Mouse (Mus musculus) G1E (cell line): ENCODE measurements around the gene Trim69. TPM values are rescaled to one million over a fixed set of nuclear protein-coding genes. Genes with fewer than 3 reads are reported as not detected.

Source experiments
- ATAC-seq: 2 replicates; pipeline ENCODE4 v1.8.0; 2016; ENCODE audit warnings: mild to moderate bottlenecking; ENCODE audit not compliant: insufficient number of reproducible peaks, poor library complexity, low FRiP score, severe bottlenecking; ENCODE audit errors: extremely low read depth
- DNase-seq: peaks from one replicate; pipeline ENCODE4 v3.0.0; 2012; ENCODE audit warnings: low spot score
- H3K27me3 ChIP-seq: 2 replicates; pipeline ENCODE4 v1.6.1; 2012; ENCODE audit warnings: mild to moderate bottlenecking, low read length, inconsistent platforms; ENCODE audit not compliant: insufficient read depth
- H3K36me3 ChIP-seq: replicated peaks from 2 replicates; pipeline ENCODE3; 2012; ENCODE audit warnings: mild to moderate bottlenecking, inconsistent platforms
- H3K4me1 ChIP-seq: 2 replicates; pipeline ENCODE4 v1.6.1; 2012; ENCODE audit warnings: low read depth, low read length, inconsistent platforms, mixed read lengths; ENCODE audit not compliant: insufficient read depth
- H3K4me3 ChIP-seq: 2 replicates; pipeline ENCODE4 v1.5.1; 2012; ENCODE audit warnings: low read depth, mild to moderate bottlenecking, inconsistent platforms, low read length, moderate library complexity, mixed read lengths
- H3K9me3 ChIP-seq: replicated peaks from 2 replicates; pipeline ENCODE4 v1.6.1; 2012; ENCODE audit warnings: inconsistent platforms
- CTCF ChIP-seq: IDR thresholded peaks from 2 replicates; pipeline ENCODE4 v1.5.1; 2012; ENCODE audit warnings: low read depth, low read length, inconsistent platforms, mixed read lengths
- GATA1 ChIP-seq: IDR thresholded peaks from 2 replicates; pipeline ENCODE4 v1.6.1; 2012; ENCODE audit warnings: borderline replicate concordance, low read length, inconsistent platforms, mixed read lengths
- GATA2 ChIP-seq: IDR thresholded peaks from 2 replicates; pipeline ENCODE4 v1.6.1; 2012; ENCODE audit warnings: low read depth, low read length, inconsistent platforms, borderline replicate concordance
- POLR2AphosphoS5 ChIP-seq: IDR thresholded peaks from 2 replicates; pipeline ENCODE4 v1.6.1; 2012; ENCODE audit warnings: low read depth, low read length, inconsistent platforms; ENCODE audit not compliant: insufficient replicate concordance
- TAL1 ChIP-seq: conservative IDR thresholded peaks from 2 replicates; pipeline ENCODE4 v1.6.1; 2012; ENCODE audit warnings: low read depth, low read length, inconsistent platforms, mixed read lengths
- polyA plus RNA-seq: library from polyadenylated mRNA; stranded (reverse); fragments of >175 nt; gene quantifications from 2 replicates; pipeline ENCODE4 v1.2.3, GENCODE M21; 2012
- total RNA-seq, 2 experiments: library from RNA; stranded (forward) in 1 of 2; stranded (reverse) in 1 of 2; fragments of 200-1000 nt in 1 of 2; fragments of >200 nt in 1 of 2; fragmentation: Nextera tagmentation in 1 of 2; gene quantifications; 2 replicates each; pipeline ENCODE4 v1.2.3; 2014 to 2017

The Trim69 gene
- total and polyA plus RNA-seq, 3 experiments: not detected

DNA sequence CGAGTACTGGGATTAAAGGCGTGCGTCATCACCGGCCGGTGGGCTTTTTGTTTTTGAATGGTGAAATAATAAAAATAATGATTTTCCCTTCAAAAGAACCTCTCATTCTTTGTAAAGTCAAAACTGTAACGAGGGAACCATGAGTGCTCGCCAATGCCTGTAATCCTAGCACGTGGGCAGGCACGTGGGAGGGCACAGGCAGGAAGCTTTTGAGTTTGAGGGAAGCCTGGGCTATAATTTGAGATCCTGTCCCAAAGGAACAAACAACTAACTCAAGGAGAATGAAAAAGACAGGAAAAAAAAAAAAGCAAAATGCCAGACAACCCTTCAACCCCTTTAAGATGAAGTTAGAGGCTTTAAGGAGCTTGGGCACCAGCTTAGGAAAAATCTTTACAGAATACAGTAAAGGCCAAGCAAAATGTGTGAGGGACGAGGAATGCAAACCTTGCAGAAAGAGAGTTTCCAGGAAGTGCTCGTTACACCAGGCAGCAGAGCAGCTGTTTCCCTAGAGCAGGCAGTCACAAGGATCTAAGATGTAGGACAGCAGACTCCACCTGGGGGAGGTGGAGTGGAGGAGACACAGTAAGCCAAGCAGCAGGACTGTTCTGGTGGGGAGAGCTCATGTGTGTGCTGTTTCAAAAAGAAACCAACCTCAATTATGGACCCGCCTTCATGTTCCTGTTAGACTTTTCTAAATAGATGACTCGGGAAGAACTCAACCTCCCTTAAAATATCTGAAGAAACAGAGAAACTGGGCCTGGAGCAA is 3.1 kb downstream of the Trim69 start:
- H3K4me3 ChIP-seq: no peak overlapping the region
- no peak for DNase-seq
- TF ChIP-seq GATA2: no peak
- TF ChIP-seq GATA1: no peak
- TF ChIP-seq POLR2AphosphoS5: no peak
- TF ChIP-seq TAL1: no peak
- no peak for TF ChIP-seq CTCF
- H3K4me1 ChIP-seq: peaks cover 6% of the 10 kb centered on the region; the same call in 1 of the 2 replicates
- no peaks in the 10 kb centered on the region for H3K36me3 ChIP-seq
- no peaks in the 10 kb centered on the region for H3K9me3 ChIP-seq
- peaks cover 6% of the 10 kb centered on the region for H3K27me3 ChIP-seq
- ATAC-seq: no peak

DNA sequence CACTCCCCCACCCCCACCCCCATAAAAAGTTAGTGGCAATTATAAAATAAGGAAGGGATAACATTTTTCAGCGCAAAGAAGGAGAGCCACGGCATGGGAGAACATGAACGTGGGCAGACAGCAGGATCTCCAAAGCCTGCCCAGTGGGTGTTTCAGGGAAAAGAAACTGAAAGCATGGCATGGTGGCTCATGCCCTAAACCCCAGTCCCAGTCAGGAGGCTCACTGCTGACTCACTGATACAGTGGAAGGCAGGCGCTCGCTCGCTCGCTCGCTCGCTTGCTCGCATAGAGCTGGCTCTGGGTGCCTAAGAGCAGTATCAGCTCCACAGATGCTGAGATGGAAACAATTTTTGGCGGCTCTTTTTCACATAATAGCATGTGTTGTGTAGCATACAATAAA is 3.8 kb downstream of the Trim69 start:
- no peak overlapping the region; the same call in 1 of the 2 replicates for H3K4me3 ChIP-seq
- TF ChIP-seq POLR2AphosphoS5 (no peak), GATA2 (no peak), TAL1 (no peak), CTCF (no peak), GATA1 (no peak)
- H3K4me1 ChIP-seq: peaks cover 8% of the 10 kb centered on the region; the same call in 1 of the 2 replicates
- no peaks in the 10 kb centered on the region for H3K36me3 ChIP-seq
- H3K27me3 ChIP-seq: peaks cover 6% of the 10 kb centered on the region
- DNase-seq: no peak
- no peaks in the 10 kb centered on the region for H3K9me3 ChIP-seq
- 0 out of 2 replicates have a peak, but pooled peaks have one; percentile 38 for ATAC-seq

DNA sequence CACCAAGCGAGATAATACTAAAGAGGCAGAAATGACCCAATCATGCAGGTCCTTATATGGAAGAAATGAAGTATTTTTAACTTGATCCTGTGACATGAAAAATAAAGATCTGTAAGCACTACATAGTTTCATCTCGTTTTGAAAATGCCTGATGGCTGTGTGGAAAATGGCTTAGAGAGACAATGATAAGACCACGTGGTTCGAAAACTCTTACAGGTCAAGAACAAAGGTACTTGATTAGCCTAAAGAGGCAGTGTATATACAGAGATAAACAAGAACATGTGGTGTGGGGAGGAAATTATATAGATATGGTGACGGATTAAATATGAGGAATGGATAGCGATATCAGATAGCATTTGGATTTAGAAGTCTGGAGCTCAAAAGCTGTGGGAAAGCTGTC is 10.8 kb downstream of the Trim69 start:
- TF ChIP-seq GATA2 (no peak), POLR2AphosphoS5 (no peak), CTCF (no peak), TAL1 (no peak), GATA1 (no peak)
- DNase-seq: no peak
- Histone ChIP-seq H3K4me3 (no peak overlapping the region), H3K9me3 (no peaks in the 10 kb centered on the region), H3K36me3 (no peaks in the 10 kb centered on the region), H3K27me3 (peaks cover 5% of the 10 kb centered on the region), H3K4me1 (peaks cover 2% of the 10 kb centered on the region; the same call in 1 of the 2 replicates)
- ATAC-seq: no peak

DNA sequence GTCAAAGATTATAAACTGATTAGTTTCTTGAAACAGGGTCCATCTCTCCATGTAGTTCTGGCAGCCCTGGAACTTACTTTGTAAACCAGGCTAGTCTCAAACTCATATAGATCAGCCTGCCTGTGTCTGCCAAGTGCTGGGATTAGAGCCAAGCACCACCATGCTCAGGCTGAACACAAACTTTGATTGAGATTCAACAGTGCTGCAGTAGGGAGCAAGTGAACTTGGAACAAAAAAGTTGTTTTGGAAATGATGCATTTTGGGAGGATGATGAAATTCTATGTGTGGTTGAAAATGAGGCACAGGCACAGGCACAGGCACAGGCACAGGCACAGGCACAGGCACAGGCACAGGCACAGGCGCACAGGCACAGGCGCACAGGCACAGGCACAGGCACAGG is 11.7 kb downstream of the Trim69 start:
- ATAC-seq (no peak), DNase-seq (no peak)
- no peak for TF ChIP-seq CTCF
- TF ChIP-seq GATA1: no peak
- peaks cover 2% of the 10 kb centered on the region; the same call in 1 of the 2 replicates for H3K4me1 ChIP-seq
- H3K27me3 ChIP-seq: peaks cover 4% of the 10 kb centered on the region; the same call in 1 of the 2 replicates
- H3K36me3 ChIP-seq: no peaks in the 10 kb centered on the region
- H3K4me3 ChIP-seq: no peak overlapping the region
- no peaks in the 10 kb centered on the region for H3K9me3 ChIP-seq

DNA sequence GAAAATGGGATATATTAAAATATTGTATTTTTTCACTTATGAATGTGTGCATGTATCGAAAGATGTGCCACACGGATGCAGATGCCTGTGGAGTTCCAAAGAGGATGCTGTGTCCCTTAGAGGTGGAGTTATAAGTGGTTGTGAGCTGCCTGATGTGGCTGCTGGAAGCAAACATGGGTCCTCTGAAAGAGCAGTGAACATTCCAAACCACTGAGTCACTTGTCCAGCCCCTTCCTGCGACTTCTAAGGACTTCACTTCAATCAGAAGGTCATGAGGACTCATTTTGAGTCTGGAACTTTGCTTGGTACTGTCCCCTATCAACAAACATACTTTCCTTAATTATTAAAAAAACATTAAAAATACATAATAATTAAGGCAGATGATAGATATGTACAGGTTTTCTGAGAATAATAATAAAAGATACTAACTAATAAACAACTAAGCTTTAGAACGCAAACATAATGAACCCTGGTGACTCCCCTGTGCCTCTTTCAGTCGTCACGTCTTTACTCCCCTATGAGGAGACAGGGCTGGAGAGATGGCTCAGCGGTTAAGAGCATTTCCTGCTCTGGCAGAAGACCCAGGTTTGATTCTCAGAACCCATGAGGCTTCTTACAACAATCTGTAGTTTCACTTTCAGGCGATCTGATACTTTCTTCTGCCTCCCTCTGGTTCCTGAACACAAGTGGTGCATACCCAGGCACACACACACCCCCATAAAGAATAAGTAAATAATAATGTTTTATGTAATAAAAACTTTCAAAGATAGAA is 19.7 kb downstream of the Trim69 start:
- H3K36me3 ChIP-seq: no peaks in the 10 kb centered on the region
- 0 out of 2 replicates have a peak, but pooled peaks cover 2% of the 10 kb centered on the region for H3K27me3 ChIP-seq
- no peaks in the 10 kb centered on the region for H3K9me3 ChIP-seq
- peaks cover 5% of the 10 kb centered on the region; the same call in 1 of the 2 replicates for H3K4me1 ChIP-seq
- TF ChIP-seq TAL1 (no peak), POLR2AphosphoS5 (no peak), GATA1 (no peak), CTCF (no peak), GATA2 (no peak)
- DNase-seq (no peak), ATAC-seq (no peak)
- no peak overlapping the region for H3K4me3 ChIP-seq

DNA sequence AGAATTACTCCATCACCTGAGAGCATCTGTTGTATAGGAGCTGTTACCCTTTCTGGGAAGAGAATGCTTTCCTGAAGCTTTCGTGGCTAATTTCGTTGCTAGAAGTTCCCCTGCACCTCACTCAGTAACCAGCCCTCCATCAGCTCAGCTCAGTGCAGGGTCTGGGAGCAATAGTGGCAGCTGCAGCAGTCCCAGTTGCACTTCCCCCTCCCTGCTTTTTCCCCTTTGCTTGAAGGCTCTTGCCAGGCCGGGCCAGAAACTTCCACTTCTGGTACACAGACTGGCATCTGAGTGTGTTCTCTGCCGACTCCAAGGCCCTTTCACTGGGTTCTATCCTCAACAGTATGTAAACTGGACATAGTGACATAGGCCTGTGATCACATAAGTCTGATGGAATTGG is 24.6 kb downstream of the Trim69 start:
- ATAC-seq: no peak
- Histone ChIP-seq H3K36me3 (no peaks in the 10 kb centered on the region), H3K27me3 (peaks cover 2% of the 10 kb centered on the region; the same call in 1 of the 2 replicates), H3K4me1 (peaks cover 3% of the 10 kb centered on the region; the same call in 1 of the 2 replicates), H3K4me3 (no peak overlapping the region), H3K9me3 (no peaks in the 10 kb centered on the region)
- DNase-seq: no peak
- TF ChIP-seq GATA1 (no peak), CTCF (no peak), TAL1 (no peak)
